Mouse (Mus musculus): ENCODE results near the gene Add2. TPM values are rescaled to one million over a fixed set of nuclear protein-coding genes. Genes with fewer than 3 reads are reported as not detected.

Add2 gene
- polyA plus RNA-seq, 1 experiment, result not detected

GRCm38 (mm10) chr6:86062226-86062625, 33.7 kb downstream of the Add2 start:
- no peak overlapping the region for H3K4me3 ChIP-seq (ENCODE audit: insufficient read depth, low read length)
- H3K27ac ChIP-seq (ENCODE audit: insufficient read depth, low read depth, low read length), result no peak overlapping the region
- no peaks in the 10 kb centered on the region for H3K4me1 ChIP-seq (ENCODE audit: control insufficient read depth, insufficient read depth, low read length)
- no peak for TF ChIP-seq POLR2A (IDR thresholded peaks at IDR 0.05; ENCODE audit: borderline replicate concordance, low read depth, low read length)
- TF ChIP-seq CTCF (IDR thresholded peaks at IDR 0.05; ENCODE audit: low read depth, low read length), result no peak

GRCm38 (mm10) chr6:86062684-86063083, 34.2 kb downstream of the Add2 start:
- Histone ChIP-seq H3K4me3 (ENCODE audit: insufficient read depth, low read length) (no peak overlapping the region), H3K27ac (ENCODE audit: insufficient read depth, low read depth, low read length) (no peak overlapping the region), H3K4me1 (ENCODE audit: control insufficient read depth, insufficient read depth, low read length) (no peaks in the 10 kb centered on the region)
- no peak for TF ChIP-seq POLR2A (IDR thresholded peaks at IDR 0.05; ENCODE audit: borderline replicate concordance, low read depth, low read length)
- TF ChIP-seq CTCF (IDR thresholded peaks at IDR 0.05; ENCODE audit: low read depth, low read length), result no peak

GRCm38 (mm10) chr6:86064318-86065016, 36.0 kb downstream of the Add2 start:
- TF ChIP-seq POLR2A (IDR thresholded peaks at IDR 0.05; ENCODE audit: borderline replicate concordance, low read depth, low read length) (no peak), CTCF (IDR thresholded peaks at IDR 0.05; ENCODE audit: low read depth, low read length) (no peak)
- no peak overlapping the region for H3K27ac ChIP-seq (ENCODE audit: insufficient read depth, low read depth, low read length)
- no peaks in the 10 kb centered on the region for H3K4me1 ChIP-seq (ENCODE audit: control insufficient read depth, insufficient read depth, low read length)
- no peak overlapping the region for H3K4me3 ChIP-seq (ENCODE audit: insufficient read depth, low read length)

- TF ChIP-seq POLR2A (IDR thresholded peaks at IDR 0.05; ENCODE audit: borderline replicate concordance, low read depth, low read length) (no peak), CTCF (IDR thresholded peaks at IDR 0.05; ENCODE audit: low read depth, low read length) (no peak)
- no peak overlapping the region for H3K27ac ChIP-seq (ENCODE audit: insufficient read depth, low read depth, low read length)
- no peak overlapping the region for H3K4me3 ChIP-seq (ENCODE audit: insufficient read depth, low read length)
- no peaks in the 10 kb centered on the region for H3K4me1 ChIP-seq (ENCODE audit: control insufficient read depth, insufficient read depth, low read length)
Observed at GRCm38 (mm10) chr6:86066727-86067126, 38.2 kb downstream of the Add2 start.

DNA sequence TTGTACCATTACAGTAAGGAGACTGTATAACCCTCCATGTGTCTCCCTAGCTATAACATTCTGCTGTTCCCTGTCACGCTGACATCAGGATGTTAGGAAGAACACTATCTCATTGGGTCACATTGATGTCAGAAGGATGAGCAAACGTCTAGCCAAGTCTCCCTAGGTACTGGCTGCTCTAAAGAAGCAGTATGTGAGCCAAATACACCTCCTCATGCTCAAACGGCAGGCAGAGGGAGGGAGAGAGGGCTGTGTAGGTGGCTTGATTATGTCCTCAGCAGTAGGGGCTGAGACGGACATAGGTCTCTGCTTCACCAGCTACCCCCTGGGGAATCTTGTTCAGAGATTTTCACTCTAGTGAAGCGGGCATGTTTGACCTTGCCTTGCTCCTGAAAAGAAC, 38.7 kb downstream of the Add2 start:
- Histone ChIP-seq H3K27ac (ENCODE audit: insufficient read depth, low read depth, low read length) (no peak overlapping the region), H3K4me3 (ENCODE audit: insufficient read depth, low read length) (no peak overlapping the region), H3K4me1 (ENCODE audit: control insufficient read depth, insufficient read depth, low read length) (no peaks in the 10 kb centered on the region)
- TF ChIP-seq CTCF (IDR thresholded peaks at IDR 0.05; ENCODE audit: low read depth, low read length), result no peak
- no peak for TF ChIP-seq POLR2A (IDR thresholded peaks at IDR 0.05; ENCODE audit: borderline replicate concordance, low read depth, low read length)

- Histone ChIP-seq H3K4me3 (ENCODE audit: insufficient read depth, low read length) (no peak overlapping the region), H3K27ac (ENCODE audit: insufficient read depth, low read depth, low read length) (no peak overlapping the region), H3K4me1 (ENCODE audit: control insufficient read depth, insufficient read depth, low read length) (no peaks in the 10 kb centered on the region)
- TF ChIP-seq POLR2A (IDR thresholded peaks at IDR 0.05; ENCODE audit: borderline replicate concordance, low read depth, low read length) (no peak), CTCF (IDR thresholded peaks at IDR 0.05; ENCODE audit: low read depth, low read length) (no peak)
Observed at GRCm38 (mm10) chr6:86069009-86069408, 40.5 kb downstream of the Add2 start.

DNA sequence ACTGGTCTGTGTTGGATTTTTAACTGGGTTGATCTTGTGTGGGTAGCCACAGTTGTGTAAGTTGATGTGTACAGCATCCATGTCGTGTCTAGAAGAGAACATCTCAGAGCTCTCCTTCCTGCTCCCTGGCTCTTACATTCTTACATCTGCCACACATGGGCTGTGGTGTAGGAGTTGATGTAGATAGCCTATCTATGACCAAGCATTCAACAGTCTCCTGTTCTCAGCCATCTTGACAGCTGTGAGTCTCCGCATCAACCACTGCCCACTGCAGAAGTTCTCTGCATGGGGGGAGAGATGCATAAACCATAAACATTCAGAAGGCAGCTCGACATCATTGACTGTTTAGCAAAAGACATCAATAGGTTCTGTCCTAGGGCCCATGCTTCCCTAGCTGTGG, 41.4 kb downstream of the Add2 start:
- Histone ChIP-seq H3K4me1 (ENCODE audit: control insufficient read depth, insufficient read depth, low read length) (no peaks in the 10 kb centered on the region), H3K4me3 (ENCODE audit: insufficient read depth, low read length) (no peak overlapping the region), H3K27ac (ENCODE audit: insufficient read depth, low read depth, low read length) (no peak overlapping the region)
- TF ChIP-seq POLR2A (IDR thresholded peaks at IDR 0.05; ENCODE audit: borderline replicate concordance, low read depth, low read length), result no peak
- no peak for TF ChIP-seq CTCF (IDR thresholded peaks at IDR 0.05; ENCODE audit: low read depth, low read length)

- TF ChIP-seq CTCF (IDR thresholded peaks at IDR 0.05; ENCODE audit: low read depth, low read length), result no peak
- no peak for TF ChIP-seq POLR2A (IDR thresholded peaks at IDR 0.05; ENCODE audit: borderline replicate concordance, low read depth, low read length)
- no peak overlapping the region for H3K4me3 ChIP-seq (ENCODE audit: insufficient read depth, low read length)
- no peaks in the 10 kb centered on the region for H3K4me1 ChIP-seq (ENCODE audit: control insufficient read depth, insufficient read depth, low read length)
Observed at GRCm38 (mm10) chr6:86070277-86070676, 41.8 kb downstream of the Add2 start.

DNA sequence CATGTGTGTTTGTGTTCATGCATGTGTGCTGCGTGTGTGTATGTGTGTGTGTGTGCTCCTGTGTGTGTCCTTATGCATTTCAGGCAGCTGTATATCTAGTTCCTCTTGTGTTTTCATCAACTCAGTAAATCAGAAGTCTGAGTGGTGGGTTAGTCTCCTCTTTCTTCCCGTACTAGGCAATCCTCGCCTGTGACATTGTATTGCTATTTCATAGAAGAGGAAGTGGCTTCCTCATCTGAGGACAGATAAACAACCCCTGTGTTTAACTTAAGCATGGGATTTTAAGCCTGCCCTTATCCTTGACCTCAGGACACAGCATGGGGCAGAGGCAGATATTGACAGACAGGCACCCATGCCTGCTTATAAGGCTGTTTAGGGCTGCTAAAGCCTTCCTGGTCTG, 45.4 kb downstream of the Add2 start:
- no peak overlapping the region for H3K27ac ChIP-seq (ENCODE audit: insufficient read depth, low read depth, low read length)
- no peak overlapping the region for H3K4me3 ChIP-seq (ENCODE audit: insufficient read depth, low read length)
- no peaks in the 10 kb centered on the region for H3K4me1 ChIP-seq (ENCODE audit: control insufficient read depth, insufficient read depth, low read length)
- TF ChIP-seq POLR2A (IDR thresholded peaks at IDR 0.05; ENCODE audit: borderline replicate concordance, low read depth, low read length) (no peak), CTCF (IDR thresholded peaks at IDR 0.05; ENCODE audit: low read depth, low read length) (no peak)

More at GRCm38 (mm10) chr6:86070277-86070676, 41.8 kb downstream of the Add2 start:
- no peak overlapping the region for H3K27ac ChIP-seq (ENCODE audit: insufficient read depth, low read depth, low read length)

DNA sequence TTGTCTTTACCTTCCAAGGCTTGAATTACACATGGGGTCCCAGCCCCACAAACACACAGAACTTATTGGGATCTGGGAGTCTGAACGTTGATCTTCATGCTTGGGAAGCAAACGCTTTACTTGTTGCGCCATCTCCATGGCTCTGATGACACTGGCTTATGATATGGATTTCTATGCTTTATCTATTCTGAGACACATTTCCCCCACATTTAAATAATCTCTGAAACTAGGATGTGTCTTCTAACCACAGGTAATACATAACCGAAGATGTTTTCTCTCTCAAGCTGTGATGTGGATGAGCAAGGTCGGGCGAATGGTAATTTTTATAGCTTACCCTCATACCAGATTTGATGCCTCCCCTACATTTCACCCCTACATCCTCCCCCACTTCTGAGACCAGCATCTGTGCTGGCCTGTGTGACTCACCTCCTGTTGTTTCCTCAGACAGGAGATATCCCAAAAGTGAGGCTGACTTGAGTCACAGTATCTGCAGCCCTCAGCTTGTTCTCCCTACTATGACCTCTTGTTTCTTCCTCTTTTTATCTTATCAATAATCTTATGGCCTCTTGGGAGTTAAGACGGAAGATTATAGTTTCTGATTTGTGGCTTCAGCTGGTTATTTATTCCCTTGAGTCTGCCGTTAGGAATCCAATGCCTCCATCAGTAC, 46.2 kb downstream of the Add2 start:
- Histone ChIP-seq H3K4me3 (ENCODE audit: insufficient read depth, low read length) (no peak overlapping the region), H3K27ac (ENCODE audit: insufficient read depth, low read depth, low read length) (no peak overlapping the region), H3K4me1 (ENCODE audit: control insufficient read depth, insufficient read depth, low read length) (no peaks in the 10 kb centered on the region)
- no peak for TF ChIP-seq CTCF (IDR thresholded peaks at IDR 0.05; ENCODE audit: low read depth, low read length)
- TF ChIP-seq POLR2A (IDR thresholded peaks at IDR 0.05; ENCODE audit: borderline replicate concordance, low read depth, low read length), result no peak
